Mouse (Mus musculus): ENCODE data around the gene Ralgps1.

GRCm38 (mm10) chr2:33399091-33399490 lies 27.8 kb upstream of the Ralgps1 start:
- no peak for TF ChIP-seq TAL1 (IDR thresholded peaks at IDR 0.05; ENCODE audit: low read length)
- no peak for TF ChIP-seq GATA1 (IDR thresholded peaks at IDR 0.05; ENCODE audit: low read length)
